Mouse (Mus musculus) stomach, postnatal 0 days (tissue): ENCODE data around the gene Hnmt.

ENCODE experiments used
- CTCF ChIP-seq: IDR thresholded peaks from 2 replicates; pipeline ENCODE4 v1.5.1; 2016; ENCODE audit warnings: antibody characterized with exemption, low read depth, mild to moderate bottlenecking, moderate library complexity
- EP300 ChIP-seq: optimal IDR thresholded peaks from 2 replicates; pipeline ENCODE3; 2016; ENCODE audit warnings: antibody characterized with exemption

- no peak for TF ChIP-seq EP300
- TF ChIP-seq CTCF = no peak
Observed at GRCm38 (mm10) chr2:24047551-24048479, 1.4 kb downstream of the Hnmt start.
